Mouse (Mus musculus): ENCODE data around the gene Stip1.

- TF ChIP-seq POLR2A (IDR thresholded peaks at IDR 0.05; ENCODE audit: borderline replicate concordance, insufficient read depth, low read length) (no peak), CTCF (IDR thresholded peaks at IDR 0.05; ENCODE audit: borderline replicate concordance, insufficient read depth, low read depth, low read length) (no peak)
Observed at GRCm38 (mm10) chr19:7044706-7045105, 4.9 kb upstream of the Stip1 start.
